Mouse (Mus musculus) right cerebral cortex, adult 2 months (tissue): ENCODE results near the gene Zap70.

Source experiments
- DNase-seq, 2 experiments: peaks; one replicate each; pipeline ENCODE4 v3.0.0; 2021 to 2022; ENCODE audit warnings: low spot score in 2 of 2

The Zap70 gene

GRCm38 (mm10) chr1:36761568-36761967 lies at the start of gene Zap70:
Gene Zap70 (plus strand): TSS chr1:36761798.
- no peak for DNase-seq

DNA sequence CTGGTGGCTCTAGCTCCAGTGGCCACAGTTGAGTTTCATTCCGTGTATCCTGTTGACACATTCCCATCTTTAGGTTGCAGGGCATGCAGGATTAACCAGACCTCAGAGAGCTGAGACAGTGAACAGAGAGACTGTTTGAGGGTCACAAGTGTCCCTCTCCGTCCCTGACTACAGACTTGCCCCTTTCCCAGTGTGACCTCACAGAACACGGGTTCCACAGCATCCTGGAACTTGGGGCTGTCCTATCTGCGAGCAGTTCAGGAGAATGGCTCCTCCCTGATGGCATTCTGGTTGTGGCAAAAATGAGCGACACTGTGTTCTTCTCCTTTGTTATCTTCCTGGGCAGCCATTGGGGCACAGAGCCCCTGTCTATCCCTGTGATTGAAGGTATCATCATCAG lies 47.3 kb upstream of the Zap70 start, which contains the start of gene Actr1b:
Gene Actr1b (minus strand): TSS at position 112 of the 400 bp plus-strand sequence.
- no peak for DNase-seq

GRCm38 (mm10) chr1:36718786-36719185 lies 42.8 kb upstream of the Zap70 start:
- no peak for DNase-seq

DNA sequence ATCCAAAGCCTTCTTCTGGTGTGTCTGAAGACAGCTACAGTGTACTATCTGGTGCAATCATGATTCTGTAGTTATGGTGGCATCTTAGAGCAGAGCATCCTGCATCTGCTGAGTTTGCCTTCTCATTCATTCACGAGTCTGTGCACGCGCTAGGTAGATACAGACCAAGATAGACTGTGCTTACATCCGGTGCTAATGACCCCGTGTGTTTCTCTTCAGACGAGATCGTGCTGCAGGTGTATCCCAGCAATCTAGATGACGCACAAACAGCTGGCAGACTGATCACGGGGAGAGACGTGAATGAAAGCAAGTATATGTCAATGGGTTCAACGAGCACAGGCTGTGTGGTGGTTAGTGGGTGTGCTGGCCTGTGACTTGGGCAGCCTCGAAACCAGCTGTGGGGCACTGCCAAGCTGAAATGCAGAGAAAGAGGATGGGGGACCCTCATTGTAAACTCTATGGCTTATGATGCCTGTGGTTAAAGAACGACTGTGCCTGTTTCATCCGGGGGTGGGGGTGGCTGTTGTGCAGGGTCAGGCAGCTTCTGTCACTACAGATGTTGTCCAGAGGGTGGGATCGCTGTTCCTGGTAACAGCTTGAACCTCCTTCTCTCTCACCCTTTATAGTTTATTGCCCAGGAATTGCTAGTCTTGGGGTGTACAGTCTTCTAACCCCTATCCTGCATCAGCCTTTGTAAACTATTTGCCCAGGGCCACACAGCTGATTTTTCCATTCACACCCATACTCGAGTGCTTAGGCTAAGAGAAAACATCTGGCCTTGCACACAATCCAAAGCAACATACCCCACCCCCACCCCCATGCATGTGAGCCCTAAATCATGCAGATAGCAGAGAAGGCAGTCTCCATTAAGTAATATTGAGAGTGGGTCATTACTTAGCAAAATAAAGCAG lies 38.2 kb upstream of the Zap70 start:
- no peak for DNase-seq

- DNase-seq, result no peak
These were observed 37.6 kb upstream of the Zap70 start for GRCm38 (mm10) chr1:36724057-36724431.

DNA sequence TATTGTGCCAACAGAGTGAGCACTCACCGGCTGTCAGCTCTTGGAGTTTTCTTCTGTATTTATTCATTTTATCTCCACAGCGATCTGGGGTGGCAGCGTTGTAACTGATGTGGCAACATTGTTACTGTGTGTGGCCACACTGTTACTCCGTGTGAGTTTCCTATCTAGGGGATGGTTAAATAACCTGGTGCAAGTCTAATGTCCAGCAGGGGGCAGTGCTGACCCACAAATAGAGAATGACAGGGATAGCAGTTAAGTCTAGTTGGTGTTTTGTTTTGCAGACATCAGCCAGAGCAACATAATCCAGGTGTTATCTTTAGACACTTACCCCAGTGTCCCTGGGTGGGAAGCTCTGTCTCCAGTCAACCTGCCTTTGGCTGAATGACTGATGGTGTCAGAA lies 24.3 kb upstream of the Zap70 start:
- peak; percentile 91 to 94 for DNase-seq

- no peak for DNase-seq
These were observed 22.4 kb upstream of the Zap70 start for GRCm38 (mm10) chr1:36739231-36739630.

DNA sequence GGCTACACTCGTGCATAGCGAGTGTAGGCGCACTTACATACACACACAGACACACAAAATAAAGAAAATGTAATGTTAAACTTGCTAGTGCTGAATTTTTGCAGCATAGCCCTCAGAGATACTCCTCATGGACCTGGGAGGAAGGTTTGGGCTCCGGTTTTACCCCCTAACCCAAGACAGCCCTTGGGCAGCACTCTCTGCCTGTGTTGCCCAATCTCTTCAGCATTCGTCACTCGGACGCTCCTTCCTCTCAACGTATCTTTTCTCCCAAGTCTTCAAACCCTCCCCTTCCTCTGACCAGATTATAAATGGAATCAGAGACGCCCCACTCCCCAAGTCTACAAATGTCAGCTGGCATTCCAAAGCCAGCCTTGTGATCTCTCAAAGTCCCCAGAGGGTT lies 18.6 kb upstream of the Zap70 start:
- no peak for DNase-seq

DNA sequence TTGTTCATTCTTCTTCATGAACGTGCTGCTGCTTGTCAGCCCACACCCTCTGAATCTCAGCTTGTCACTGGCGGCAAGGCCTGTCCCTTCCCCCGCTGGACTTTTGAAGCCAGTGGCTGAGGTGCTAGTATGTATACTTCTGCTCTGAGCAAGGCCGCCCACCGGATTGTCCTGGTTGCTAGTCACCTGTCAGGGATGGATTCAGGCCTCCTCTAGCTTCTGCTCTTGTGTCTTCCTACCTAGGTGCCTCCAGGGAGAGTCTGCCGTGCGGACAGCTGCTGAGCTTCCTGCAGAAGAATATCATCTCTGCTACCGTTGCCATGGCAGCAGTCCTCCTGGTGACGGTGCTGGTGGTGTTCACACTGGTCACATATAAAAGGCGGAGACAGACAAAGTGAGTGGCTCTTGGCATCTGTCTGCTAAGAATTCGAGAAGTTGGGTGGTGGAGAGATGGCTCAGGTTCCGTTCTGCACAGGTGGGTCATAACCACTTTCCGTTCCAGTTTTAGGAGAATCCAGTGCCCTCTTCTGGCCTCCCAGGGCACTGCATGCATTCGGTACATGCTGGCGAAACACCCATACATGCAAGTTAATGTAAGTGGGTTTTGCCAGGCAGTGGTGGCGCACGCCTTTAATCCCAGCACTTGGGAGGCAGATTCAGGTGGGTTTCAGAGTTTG lies 17.2 kb upstream of the Zap70 start:
- DNase-seq, result peak; percentile 85 to 92

DNA sequence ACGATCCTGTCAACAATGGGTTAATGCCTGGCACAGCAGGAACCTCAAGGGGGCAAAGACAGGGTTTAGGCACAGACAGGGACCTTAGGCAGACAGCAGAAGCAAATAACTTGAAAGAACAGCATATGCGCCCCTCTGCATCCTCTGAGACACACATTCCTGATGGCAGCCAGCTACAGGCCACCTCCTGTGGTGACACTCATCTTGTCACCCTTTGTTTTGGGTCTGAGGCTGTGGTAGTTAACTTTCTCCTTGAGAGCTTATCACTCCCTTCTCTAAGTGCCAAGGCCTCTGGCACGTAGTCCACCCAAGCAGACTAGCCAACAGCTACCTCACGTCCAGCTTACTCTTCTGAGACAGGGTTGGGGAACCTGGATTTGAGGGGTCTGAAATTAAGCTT lies 15.9 kb upstream of the Zap70 start:
- no peak for DNase-seq

DNA sequence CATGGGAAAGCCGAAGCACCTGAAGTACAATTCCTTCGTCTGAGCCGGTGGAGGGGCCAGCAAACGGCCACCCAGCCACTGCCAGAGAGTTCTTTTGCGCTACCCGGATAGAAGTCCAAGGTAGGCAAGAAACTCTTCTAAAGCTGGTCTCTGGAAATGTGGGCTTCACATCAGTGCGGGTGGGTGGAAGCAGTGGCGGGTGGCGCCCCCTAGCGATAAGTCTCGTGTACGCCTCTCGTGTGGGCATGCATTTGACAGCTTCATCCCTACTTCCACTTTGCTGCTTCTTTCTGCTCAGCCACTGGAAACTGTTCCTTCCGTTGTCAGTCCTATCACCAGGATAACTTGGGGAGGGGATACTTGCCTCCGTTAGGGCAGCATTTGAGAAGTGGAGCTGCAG lies 15.1 kb upstream of the Zap70 start:
- DNase-seq, result no peak

GRCm38 (mm10) chr1:36753932-36754675 lies 7.5 kb upstream of the Zap70 start:
- no peak for DNase-seq

DNA sequence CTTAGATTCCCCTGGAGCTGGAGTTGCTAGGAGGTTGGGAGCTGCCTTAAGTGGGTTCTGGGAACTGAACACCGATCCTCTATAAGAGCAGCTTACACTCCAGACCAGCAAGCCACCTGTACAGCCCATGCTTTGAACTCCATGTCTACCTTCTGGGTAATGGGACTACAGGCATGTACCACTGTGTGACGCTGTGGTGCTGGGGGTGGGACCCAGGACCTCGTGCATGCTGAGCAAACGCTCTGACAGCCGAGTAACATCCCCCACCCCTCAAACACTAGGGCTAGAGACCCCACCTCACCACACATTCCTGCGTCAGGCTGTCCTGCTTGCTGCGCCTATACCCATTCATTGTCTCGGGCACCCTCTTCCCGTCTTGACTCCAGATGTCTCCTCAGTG lies 3.0 kb upstream of the Zap70 start:
- DNase-seq, result no peak

- no peak for DNase-seq
These were observed 2.5 kb upstream of the Zap70 start for GRCm38 (mm10) chr1:36759076-36759475.

GRCm38 (mm10) chr1:36760401-36760800 lies 1.2 kb upstream of the Zap70 start:
- no peak for DNase-seq

DNA sequence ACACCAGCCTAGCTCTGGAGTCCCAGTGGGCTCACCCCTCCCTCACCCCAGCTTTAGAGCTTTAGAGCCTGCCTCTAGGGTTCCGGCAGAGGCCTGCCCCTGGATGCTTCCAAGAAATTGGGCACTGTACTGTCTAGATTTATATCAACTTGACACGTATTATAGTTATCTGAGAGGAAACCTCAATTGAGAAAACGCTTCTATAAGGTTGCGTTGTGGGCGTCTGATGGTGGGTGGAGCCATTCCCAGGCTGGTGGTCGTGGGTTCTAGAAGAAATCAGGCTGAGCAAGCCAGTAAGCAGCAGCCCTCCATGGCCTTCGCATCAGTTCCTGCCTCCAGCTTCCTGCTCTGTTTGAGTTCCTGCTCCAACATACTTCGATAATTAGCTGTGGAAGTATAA lies 537 bp upstream of the Zap70 start:
- DNase-seq, result no peak

- no peak for DNase-seq
These were observed 5.0 kb downstream of the Zap70 start for GRCm38 (mm10) chr1:36766431-36767205.

DNA sequence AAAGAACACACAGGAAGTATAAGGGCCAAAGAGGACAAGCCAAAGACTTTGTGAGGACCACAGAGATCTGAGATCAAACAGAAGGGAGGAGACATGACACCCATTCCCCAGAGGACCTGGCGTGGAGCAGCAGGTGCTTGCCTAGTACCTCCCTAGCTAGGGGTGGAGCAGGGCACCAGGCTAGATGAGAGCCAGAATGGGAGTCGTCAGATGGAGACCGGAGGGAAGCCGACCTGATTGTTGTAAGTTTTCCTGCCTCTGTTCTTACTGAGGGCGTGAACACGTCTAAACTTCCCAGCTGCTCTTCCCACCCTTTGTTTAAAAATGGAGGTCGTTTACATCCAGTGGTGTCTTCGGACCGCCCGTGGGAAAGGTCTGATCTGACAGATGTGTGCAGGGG lies 5.7 kb downstream of the Zap70 start:
- DNase-seq, result no peak

- no peak for DNase-seq
These were observed 7.2 kb downstream of the Zap70 start for GRCm38 (mm10) chr1:36768786-36769185.

DNA sequence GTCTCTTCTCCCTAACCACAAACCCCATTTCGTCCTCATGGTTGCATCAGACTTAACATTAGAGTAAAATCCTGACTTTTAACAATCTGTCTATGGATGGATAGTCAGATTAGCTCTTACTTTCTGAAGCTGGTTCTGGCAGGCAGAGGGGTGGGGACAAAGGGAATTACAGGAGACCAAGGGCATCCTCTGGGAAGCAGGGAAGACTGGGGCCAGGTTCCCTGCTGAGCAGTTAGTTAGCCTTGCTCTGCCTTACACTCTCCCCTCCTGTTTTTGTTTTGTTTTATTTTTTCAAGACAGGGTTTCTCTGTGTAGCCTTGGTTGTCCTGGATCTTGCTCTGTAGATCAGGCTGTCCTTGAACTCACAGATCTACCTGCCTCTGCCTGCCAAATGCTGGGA lies 8.4 kb downstream of the Zap70 start:
- DNase-seq, result no peak

DNA sequence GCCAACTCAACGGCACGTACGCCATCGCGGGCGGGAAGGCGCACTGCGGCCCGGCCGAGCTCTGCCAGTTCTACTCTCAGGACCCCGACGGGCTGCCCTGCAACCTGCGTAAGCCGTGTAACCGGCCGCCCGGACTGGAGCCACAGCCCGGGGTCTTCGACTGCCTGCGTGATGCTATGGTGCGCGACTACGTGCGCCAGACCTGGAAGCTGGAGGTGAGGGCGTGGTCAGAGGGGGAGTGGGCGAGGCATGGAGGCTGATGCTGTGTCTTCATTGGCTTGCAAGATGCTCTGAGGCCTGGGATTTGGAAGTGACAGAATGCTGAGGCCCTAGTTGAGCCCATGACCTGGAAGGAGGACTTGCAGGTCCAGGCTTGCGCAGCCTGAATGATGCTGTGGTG lies 9.4 kb downstream of the Zap70 start:
- DNase-seq, result no peak
